Mouse (Mus musculus) E14TG2a.4 (cell line): Measurements from ENCODE around the gene Slc35d3.

Experiments
- CTCF ChIP-seq: conservative IDR thresholded peaks from 2 replicates; pipeline ENCODE4 v1.5.1; 2014; ENCODE audit warnings: low read length
- NANOG ChIP-seq: IDR thresholded peaks from 2 replicates; pipeline ENCODE4 v1.6.1; 2014; ENCODE audit warnings: borderline replicate concordance, low read length, mixed read lengths
- POU5F1 ChIP-seq: IDR thresholded peaks from 2 replicates; pipeline ENCODE4 v1.6.1; 2014; ENCODE audit warnings: low read length, borderline replicate concordance

DNA sequence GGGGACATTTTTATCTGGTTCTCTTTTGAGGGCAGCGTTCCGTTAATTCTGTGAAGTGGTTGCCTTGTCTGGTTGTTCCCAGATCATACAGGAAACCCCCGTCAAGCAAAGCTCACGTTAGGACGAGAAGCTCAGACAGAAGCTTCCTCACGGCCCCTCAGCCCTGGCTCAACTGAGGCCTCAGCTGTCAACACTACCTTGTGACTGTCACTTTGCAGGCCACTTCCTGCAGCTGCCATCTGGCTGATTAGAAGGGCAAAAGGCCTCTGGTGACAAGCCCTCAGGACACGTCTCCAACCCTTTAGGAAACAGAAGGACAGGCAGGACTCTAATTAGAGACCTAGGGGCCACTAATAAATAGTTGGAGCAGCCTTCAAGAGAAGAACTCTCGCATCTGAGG is 35.9 kb downstream of the Slc35d3 start:
- TF ChIP-seq CTCF (no peak), POU5F1 (no peak), NANOG (no peak)
